Mouse (Mus musculus): ENCODE data around the gene Gm9747.

DNA sequence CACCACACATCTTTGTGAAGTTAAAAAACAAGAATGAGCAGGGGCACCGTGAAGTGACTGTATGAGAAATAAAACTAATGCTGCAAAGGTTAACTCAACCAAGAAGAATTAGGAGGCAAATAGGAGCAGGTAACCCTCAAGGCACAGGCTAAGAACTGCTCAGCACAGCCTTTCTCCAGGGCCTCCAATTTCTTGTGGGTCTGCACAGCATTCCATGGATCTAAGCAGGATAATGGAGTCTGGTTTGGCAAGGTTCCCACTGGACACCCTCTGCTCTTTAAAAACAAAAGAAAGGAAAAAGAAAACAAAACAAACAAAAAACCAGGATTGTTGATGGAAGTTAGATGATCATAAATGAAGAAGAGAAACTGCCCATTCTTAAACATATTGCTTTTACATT, 11.4 kb upstream of the Gm9747 start:
- TF ChIP-seq CTCF (IDR thresholded peaks at IDR 0.05; ENCODE audit: low read depth) (no peak), EP300 (IDR thresholded peaks at IDR 0.05; ENCODE audit: low read depth) (no peak)
